Comparison of ENCODE assay signal across 11 mouse cellular contexts in the genomic region with DNA sequence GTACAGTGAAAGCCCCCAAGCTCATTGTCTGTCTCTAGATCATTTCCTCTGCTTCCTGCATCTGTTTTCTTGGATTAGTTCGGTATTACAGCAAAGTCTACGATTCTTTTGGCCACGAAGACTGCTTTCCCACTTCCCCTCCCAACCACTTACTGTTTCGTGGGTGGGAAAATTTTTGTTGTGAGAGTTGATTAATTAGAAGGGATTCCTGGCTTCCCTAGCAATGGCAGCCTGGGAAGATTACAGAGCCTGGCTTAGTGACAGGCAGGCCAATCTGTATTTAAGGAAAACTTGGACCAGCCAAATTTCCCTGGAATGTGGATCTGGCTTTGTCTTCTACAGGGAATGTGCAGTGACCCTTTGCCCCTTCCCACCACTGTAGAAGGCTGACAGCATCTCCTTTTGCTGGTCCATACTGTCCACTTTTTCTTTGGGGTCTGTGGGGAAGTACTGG. TPM values are rescaled to one million over a fixed set of nuclear protein-coding genes. Genes with fewer than 3 reads are reported as not detected.
DNase-seq lines count a peak whose midpoint lies in the region; ATAC-seq and TF ChIP-seq lines count a peak whose summit lies in the region.
"Had no signal": no experiment of that assay in that cellular context is flagged by ENCODE, and none has a peak within 500 bp of the region (broad histone marks: within the 10 kb centered on the region; RNA-seq: fewer than 3 reads in every experiment).

No protein-coding gene starts in this region.

- H3K9ac ChIP-seq in heart, adult 2 months (ENCODE audit: low read depth, low read length) = no peak overlapping the region
- H3K9ac ChIP-seq in stomach, embryonic 14.5 days (replicated peaks; ENCODE audit: low read depth, low read length) = no peak overlapping the region
- no peak overlapping the region for H3K9ac ChIP-seq in stomach, postnatal 0 days (ENCODE audit: low read length)
- H3K9ac ChIP-seq in hindbrain, postnatal 0 days (replicated peaks; ENCODE audit: low read length) = no peak overlapping the region
- H3K9ac ChIP-seq: limb, embryonic 13.5 days had no signal

- WGBS in heart, adult 2 months = 28% methylated on average over 4 of the region's 4 CpGs
- WGBS in heart, embryonic 10.5 days = 45% methylated on average over 4 of the region's 4 CpGs
- WGBS in stomach, embryonic 14.5 days = 19% methylated on average over 4 of the region's 4 CpGs
- WGBS in stomach, postnatal 0 days = 23% methylated on average over 4 of the region's 4 CpGs
- 14% methylated on average over 4 of the region's 4 CpGs for WGBS in hindbrain, postnatal 0 days

- TF ChIP-seq EP300 in heart, adult 2 months (IDR thresholded peaks at IDR 0.05; ENCODE audit: insufficient read depth, low read depth, low read length) = no peak
- TF ChIP-seq EP300 in stomach, postnatal 0 days (optimal IDR thresholded peaks at IDR 0.05) = no peak

- no peak for TF ChIP-seq POLR2A in heart, adult 2 months (IDR thresholded peaks at IDR 0.05; ENCODE audit: insufficient read depth, low read depth, low read length)

- ATAC-seq in stomach, embryonic 14.5 days (ENCODE audit: insufficient number of reproducible peaks, insufficient read depth, low FRiP score, low read depth) = 0 out of 2 replicates have a peak, but pooled peaks have one; percentile 46
- no peak for ATAC-seq in stomach, postnatal 0 days (ENCODE audit: low FRiP score, low TSS enrichment)
- no peak for ATAC-seq in hindbrain, postnatal 0 days
- ATAC-seq in CD4-positive, CD25-positive, alpha-beta regulatory T cell, adult 4 months = no peak

- H3K27me3 ChIP-seq in heart, adult 2 months (ENCODE audit: control insufficient read depth, insufficient read depth, low read length) = no peaks in the 10 kb centered on the region
- no peaks in the 10 kb centered on the region for H3K27me3 ChIP-seq in heart, embryonic 10.5 days (ENCODE audit: insufficient read depth, poor library complexity, severe bottlenecking)
- no peaks in the 10 kb centered on the region for H3K27me3 ChIP-seq in stomach, embryonic 14.5 days (ENCODE audit: control insufficient read depth, insufficient read depth, low read length)
- H3K27me3 ChIP-seq in stomach, postnatal 0 days (ENCODE audit: control insufficient read depth, insufficient read depth, low read length) = no peaks in the 10 kb centered on the region
- no peaks in the 10 kb centered on the region for H3K27me3 ChIP-seq in hindbrain, postnatal 0 days (ENCODE audit: insufficient read depth, low read length)
- H3K27me3 ChIP-seq: limb, embryonic 13.5 days had no signal

- peak overlapping the region; percentile 34 for H3K27ac ChIP-seq in heart, adult 2 months
- no peak overlapping the region for H3K27ac ChIP-seq in heart, embryonic 10.5 days
- 0 out of 2 replicates have a peak overlapping the region, but pooled peaks have one; percentile 23 for H3K27ac ChIP-seq in stomach, embryonic 14.5 days (ENCODE audit: low read length)
- H3K27ac ChIP-seq in stomach, postnatal 0 days (replicated peaks) = no peak overlapping the region
- H3K27ac ChIP-seq in hindbrain, postnatal 0 days = no peak overlapping the region
- H3K27ac ChIP-seq: limb, embryonic 13.5 days had no signal

- H3K4me3 ChIP-seq in heart, adult 2 months = no peak overlapping the region
- no peak overlapping the region for H3K4me3 ChIP-seq in heart, embryonic 10.5 days
- H3K4me3 ChIP-seq in stomach, embryonic 14.5 days (ENCODE audit: low read depth, low read length) = no peak overlapping the region
- no peak overlapping the region for H3K4me3 ChIP-seq in stomach, postnatal 0 days (ENCODE audit: low read depth, low read length)
- H3K4me3 ChIP-seq in hindbrain, postnatal 0 days (ENCODE audit: low read length) = no peak overlapping the region
- H3K4me3 ChIP-seq: limb, embryonic 13.5 days had no signal

- H3K36me3 ChIP-seq in heart, adult 2 months (ENCODE audit: control insufficient read depth, insufficient read depth, low read length) = peaks cover 5% of the 10 kb centered on the region
- H3K36me3 ChIP-seq in heart, embryonic 10.5 days = no peaks in the 10 kb centered on the region
- H3K36me3 ChIP-seq in stomach, embryonic 14.5 days (ENCODE audit: control insufficient read depth, insufficient read depth, low read length) = no peaks in the 10 kb centered on the region
- no peaks in the 10 kb centered on the region for H3K36me3 ChIP-seq in stomach, postnatal 0 days (ENCODE audit: control insufficient read depth, insufficient read depth, low read length)
- no peaks in the 10 kb centered on the region for H3K36me3 ChIP-seq in hindbrain, postnatal 0 days (ENCODE audit: insufficient read depth, low read length)
- H3K36me3 ChIP-seq: limb, embryonic 13.5 days had no signal

- TF ChIP-seq CTCF in heart, adult 2 months (IDR thresholded peaks at IDR 0.05) = no peak
- TF ChIP-seq CTCF in stomach, postnatal 0 days (IDR thresholded peaks at IDR 0.05; ENCODE audit: low read depth) = no peak
- no peak for TF ChIP-seq CTCF in hindbrain, postnatal 0 days (IDR thresholded peaks at IDR 0.05; ENCODE audit: low read depth)

- intact Hi-C loops in heart, adult 2 months (cut with DNase I) = loop anchor here (5.0 kb wide), 3 partner anchors 70 to 1030 kb away; no protein-coding TSS in a partner anchor

- peaks cover 4% of the 10 kb centered on the region for H3K4me1 ChIP-seq in heart, adult 2 months (ENCODE audit: control insufficient read depth, insufficient read depth, low read length)
- peaks cover 13% of the 10 kb centered on the region; the same call in 1 of the 2 replicates for H3K4me1 ChIP-seq in heart, embryonic 10.5 days
- H3K4me1 ChIP-seq in stomach, embryonic 14.5 days (ENCODE audit: control insufficient read depth, insufficient read depth, low read length) = peaks cover 4% of the 10 kb centered on the region; the same call in 1 of the 2 replicates
- H3K4me1 ChIP-seq in stomach, postnatal 0 days (replicated peaks; ENCODE audit: control insufficient read depth, insufficient read depth) = no peaks in the 10 kb centered on the region
- H3K4me1 ChIP-seq in hindbrain, postnatal 0 days (ENCODE audit: insufficient read depth, low read length) = 0 out of 2 replicates have a peak, but pooled peaks cover 6% of the 10 kb centered on the region

- H3K9me3 ChIP-seq in heart, embryonic 10.5 days = no peaks in the 10 kb centered on the region
- no peaks in the 10 kb centered on the region for H3K9me3 ChIP-seq in stomach, embryonic 14.5 days (ENCODE audit: control insufficient read depth, low read depth, low read length)
- no peaks in the 10 kb centered on the region for H3K9me3 ChIP-seq in stomach, postnatal 0 days (ENCODE audit: control insufficient read depth, low read length)
- no peaks in the 10 kb centered on the region for H3K9me3 ChIP-seq in hindbrain, postnatal 0 days (ENCODE audit: low read length)
- H3K9me3 ChIP-seq: limb, embryonic 13.5 days had no signal

- H3K79me2 ChIP-seq in heart, adult 2 months (replicated peaks; ENCODE audit: control insufficient read depth, insufficient read depth, low read length) = no peaks in the 10 kb centered on the region

- peak in 1 of 2 experiments; percentile 17 for DNase-seq in heart, adult 2 months
- DNase-seq in heart, embryonic 10.5 days (ENCODE audit: low spot score) = no peak
- DNase-seq in stomach, postnatal 0 days (ENCODE audit: low spot score) = no peak
- DNase-seq in hindbrain, postnatal 0 days (ENCODE audit: low spot score) = peak; percentile 3
- no peak for DNase-seq in layer of hippocampus, adult 11-12 months (ENCODE audit: low spot score)
- DNase-seq in spleen, postnatal 4 days (ENCODE audit: low spot score in 2 of 2) = no peak

- no peak overlapping the region for H3K4me2 ChIP-seq in stomach, embryonic 14.5 days (replicated peaks; ENCODE audit: low read depth, low read length)
- no peak overlapping the region for H3K4me2 ChIP-seq in stomach, postnatal 0 days (replicated peaks; ENCODE audit: low read depth)
- no peak overlapping the region for H3K4me2 ChIP-seq in hindbrain, postnatal 0 days (ENCODE audit: low read depth, low read length)
- H3K4me2 ChIP-seq: limb, embryonic 13.5 days had no signal

RNA-seq across cellular contexts. Expression of gene AL731706.1, which starts 20.8 kb away (rescaled TPM):
- 10 to 100 TPM; 32.1 to 36.0 TPM for total RNA-seq in heart, adult 2 months (2021)
- 25.2 and 47.1 TPM in 2 replicates for polyA plus RNA-seq in heart, adult 2 months (2012; rRNA removed)
- polyA plus RNA-seq in heart, embryonic 10.5 days (2016; fragmentation: Nextera tagmentation; extraction: Ambion mirVana) = 29.2 and 39.2 TPM in 2 replicates
- polyA plus RNA-seq in stomach, embryonic 14.5 days (2014; fragmentation: Nextera tagmentation; extraction: Ambion mirVana) = 34.4 and 37.1 TPM in 2 replicates
- polyA plus RNA-seq in stomach, postnatal 0 days (2015; fragmentation: Nextera tagmentation; extraction: Ambion mirVana) = 26.3 and 33.2 TPM in 2 replicates
- 8.3 and 14.2 TPM in 2 replicates for total RNA-seq in hindbrain, postnatal 0 days (2014; rRNA removed)
- 19.4 and 20.6 TPM in 2 replicates for polyA plus RNA-seq in hindbrain, postnatal 0 days (2015; fragmentation: Nextera tagmentation; extraction: Ambion mirVana)
- polyA plus RNA-seq in CD4-positive, CD25-positive, alpha-beta regulatory T cell, adult 4 months (2017; shearing (Covaris generic)) = 10 to 100 TPM in 1 of 2 experiments, 1 to 10 TPM in 1; 4.0 to 21.0 TPM

RNA-seq across cellular contexts. Expression of gene Mkks, which starts 20.8 kb away (rescaled TPM):
- 10 to 100 TPM; 29.4 to 44.1 TPM for total RNA-seq in heart, adult 2 months (2021)
- polyA plus RNA-seq in heart, adult 2 months (2012; rRNA removed) = 9.3 and 20.0 TPM in 2 replicates
- polyA plus RNA-seq in heart, embryonic 10.5 days (2016; fragmentation: Nextera tagmentation; extraction: Ambion mirVana) = 17.0 and 17.8 TPM in 2 replicates
- polyA plus RNA-seq in stomach, embryonic 14.5 days (2014; fragmentation: Nextera tagmentation; extraction: Ambion mirVana) = 13.7 and 14.5 TPM in 2 replicates
- 10.8 and 15.6 TPM in 2 replicates for polyA plus RNA-seq in stomach, postnatal 0 days (2015; fragmentation: Nextera tagmentation; extraction: Ambion mirVana)
- 6.4 and 9.4 TPM in 2 replicates for total RNA-seq in hindbrain, postnatal 0 days (2014; rRNA removed)
- 6.4 and 10.5 TPM in 2 replicates for polyA plus RNA-seq in hindbrain, postnatal 0 days (2015; fragmentation: Nextera tagmentation; extraction: Ambion mirVana)
- 10 to 100 TPM; 12.2 to 23.3 TPM for polyA plus RNA-seq in CD4-positive, CD25-positive, alpha-beta regulatory T cell, adult 4 months (2017; shearing (Covaris generic))

RNA-seq across cellular contexts. Expression of gene Slx4ip, which starts 21.0 kb away (rescaled TPM):
- 1 to 10 TPM; 1.3 to 1.4 TPM for total RNA-seq in heart, adult 2 months (2021)
- 0.39 and 0.67 TPM in 2 replicates for polyA plus RNA-seq in heart, adult 2 months (2012; rRNA removed)
- 4.9 and 5.9 TPM in 2 replicates for polyA plus RNA-seq in heart, embryonic 10.5 days (2016; fragmentation: Nextera tagmentation; extraction: Ambion mirVana)
- 6.2 and 8.0 TPM in 2 replicates for polyA plus RNA-seq in stomach, embryonic 14.5 days (2014; fragmentation: Nextera tagmentation; extraction: Ambion mirVana)
- 2.1 TPM in 2 replicates for polyA plus RNA-seq in stomach, postnatal 0 days (2015; fragmentation: Nextera tagmentation; extraction: Ambion mirVana)
- 7.0 and 7.3 TPM in 2 replicates for total RNA-seq in hindbrain, postnatal 0 days (2014; rRNA removed)
- 8.1 TPM in 2 replicates for polyA plus RNA-seq in hindbrain, postnatal 0 days (2015; fragmentation: Nextera tagmentation; extraction: Ambion mirVana)
- 1 to 10 TPM; 5.4 to 6.2 TPM for polyA plus RNA-seq in CD4-positive, CD25-positive, alpha-beta regulatory T cell, adult 4 months (2017; shearing (Covaris generic))

RNA-seq across cellular contexts. Expression of gene AL731706.2, which starts 26.5 kb away (rescaled TPM):
- total RNA-seq in heart, adult 2 months (2021) = 10 to 100 TPM; 23.8 to 24.4 TPM
- polyA plus RNA-seq in heart, adult 2 months (2012; rRNA removed) = not detected in 2 replicates
- polyA plus RNA-seq in heart, embryonic 10.5 days (2016; fragmentation: Nextera tagmentation; extraction: Ambion mirVana) = 52.5 and 54.5 TPM in 2 replicates
- polyA plus RNA-seq in stomach, embryonic 14.5 days (2014; fragmentation: Nextera tagmentation; extraction: Ambion mirVana) = 34.1 and 39.4 TPM in 2 replicates
- 21.3 and 27.6 TPM in 2 replicates for polyA plus RNA-seq in stomach, postnatal 0 days (2015; fragmentation: Nextera tagmentation; extraction: Ambion mirVana)
- not detected in 2 replicates for total RNA-seq in hindbrain, postnatal 0 days (2014; rRNA removed)
- polyA plus RNA-seq in hindbrain, postnatal 0 days (2015; fragmentation: Nextera tagmentation; extraction: Ambion mirVana) = 18.2 and 21.4 TPM in 2 replicates
- polyA plus RNA-seq in CD4-positive, CD25-positive, alpha-beta regulatory T cell, adult 4 months (2017; shearing (Covaris generic)) = 10 to 100 TPM in 1 of 2 experiments, not detected in 1; 12.9 TPM
- total RNA-seq: common myeloid progenitor, adult 5-6 weeks had no signal
- polyA plus RNA-seq: gonadal fat pad, adult 2 months had no signal

Comparison
In these comparisons a context has a peak if more than half of its experiments do, and no peak if none do; other contexts are left out.
1. H3K27ac ChIP-seq: peak in heart, adult 2 months (single experiment) and stomach, embryonic 14.5 days (single experiment); none in heart, embryonic 10.5 days (single experiment), stomach, postnatal 0 days (single experiment) and hindbrain, postnatal 0 days (single experiment).